Mouse (Mus musculus): ENCODE results near the gene Tspan14. TPM values are rescaled to one million over a fixed set of nuclear protein-coding genes. Genes with fewer than 3 reads are reported as not detected.

The Tspan14 gene
- polyA plus RNA-seq, 1 experiment from 2014 or later, result 90.6 TPM

- Histone ChIP-seq H3K27me3 (ENCODE audit: low read depth, poor library complexity, severe bottlenecking) (peaks cover 18% of the 10 kb centered on the region), H3K4me1 (peaks cover 56% of the 10 kb centered on the region), H3K27ac (replicated peaks) (peak overlapping the region; percentile 96), H3K36me3 (no peaks in the 10 kb centered on the region), H3K9me3 (replicated peaks) (no peaks in the 10 kb centered on the region), H3K4me3 (peak overlapping the region; percentile 91)
- no peak for DNase-seq (ENCODE audit: low spot score)
- 1% methylated on average over 15 of the region's 15 CpGs for WGBS
Measured at GRCm38 (mm10) chr14:40965507-40966356, 875 bp downstream of the Tspan14 start.

GRCm38 (mm10) chr14:40964881-40965280 lies 1.7 kb downstream of the Tspan14 start:
- no peak overlapping the region for H3K27ac ChIP-seq (replicated peaks)
- no peaks in the 10 kb centered on the region for H3K9me3 ChIP-seq (replicated peaks)
- H3K4me3 ChIP-seq, result peak overlapping the region; percentile 91
- H3K36me3 ChIP-seq, result no peaks in the 10 kb centered on the region
- H3K27me3 ChIP-seq (ENCODE audit: low read depth, poor library complexity, severe bottlenecking), result peaks cover 18% of the 10 kb centered on the region
- peaks cover 63% of the 10 kb centered on the region for H3K4me1 ChIP-seq
- no peak for DNase-seq (ENCODE audit: low spot score)

DNA sequence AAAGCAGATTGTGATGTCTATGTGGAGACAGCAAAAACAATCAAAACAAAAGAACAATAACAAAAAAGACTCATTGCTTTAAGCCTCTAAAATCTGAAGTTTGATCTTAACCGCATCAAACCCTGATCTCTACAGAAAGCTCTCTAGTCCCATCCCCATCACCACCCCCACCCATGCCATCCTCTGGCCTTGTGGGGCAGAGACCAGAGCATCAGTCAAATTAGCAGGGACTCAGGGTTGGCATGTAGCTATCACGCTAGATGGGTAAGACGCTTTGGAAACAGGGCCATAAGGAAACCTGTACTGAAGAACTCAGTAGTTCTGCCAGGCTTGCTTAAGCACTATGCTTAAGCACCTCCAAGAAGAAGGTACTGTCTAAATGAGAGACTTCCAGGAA lies 2.4 kb downstream of the Tspan14 start:
- H3K4me1 ChIP-seq, result peaks cover 70% of the 10 kb centered on the region
- no peak for DNase-seq (ENCODE audit: low spot score)
- no peak overlapping the region for H3K27ac ChIP-seq (replicated peaks)
- no peaks in the 10 kb centered on the region for H3K9me3 ChIP-seq (replicated peaks)
- peaks cover 14% of the 10 kb centered on the region for H3K27me3 ChIP-seq (ENCODE audit: low read depth, poor library complexity, severe bottlenecking)
- no peak overlapping the region for H3K4me3 ChIP-seq
- H3K36me3 ChIP-seq, result no peaks in the 10 kb centered on the region
- WGBS, result 94% methylated on average over 3 of the region's 3 CpGs

DNA sequence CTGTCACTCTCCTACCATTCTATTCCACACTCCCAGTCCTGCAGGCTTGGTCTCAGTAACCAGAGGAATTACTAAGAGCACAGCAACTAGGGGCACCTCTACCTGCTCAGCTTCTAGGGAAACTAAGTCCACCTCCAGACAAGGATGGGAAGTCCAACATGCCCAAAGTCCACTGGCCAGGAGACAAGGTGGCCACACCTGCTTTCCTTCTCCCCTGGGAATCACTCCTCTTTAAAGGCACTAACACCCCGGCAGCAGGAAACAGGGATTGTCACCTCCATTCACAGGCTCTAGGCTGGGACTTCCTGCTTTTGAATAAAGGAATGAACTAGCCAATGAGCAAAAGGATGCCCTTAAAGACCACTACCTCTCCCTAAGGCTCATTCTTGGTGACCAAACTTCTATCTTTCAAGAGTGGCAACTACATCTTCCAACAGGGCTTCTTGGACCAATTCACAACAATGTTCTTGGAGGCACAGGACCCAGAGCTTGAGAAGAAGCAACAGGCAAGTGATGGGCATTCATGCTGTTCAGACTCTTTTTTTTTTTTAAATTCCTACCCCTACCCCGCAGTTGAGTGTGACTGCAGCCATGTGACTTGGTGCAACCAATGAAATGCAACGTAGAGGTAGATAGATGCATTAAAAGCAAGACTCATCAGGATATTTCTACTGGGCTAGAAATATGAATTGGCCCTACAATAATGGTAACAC lies 3.0 kb downstream of the Tspan14 start:
- H3K4me3 ChIP-seq, result no peak overlapping the region
- no peaks in the 10 kb centered on the region for H3K36me3 ChIP-seq
- peaks cover 75% of the 10 kb centered on the region for H3K4me1 ChIP-seq
- H3K9me3 ChIP-seq (replicated peaks), result no peaks in the 10 kb centered on the region
- H3K27ac ChIP-seq (replicated peaks), result no peak overlapping the region
- 80% methylated on average over 3 of the region's 3 CpGs for WGBS
- peaks cover 9% of the 10 kb centered on the region for H3K27me3 ChIP-seq (ENCODE audit: low read depth, poor library complexity, severe bottlenecking)
- DNase-seq (ENCODE audit: low spot score), result no peak

- Histone ChIP-seq H3K4me1 (peaks cover 77% of the 10 kb centered on the region), H3K36me3 (no peaks in the 10 kb centered on the region), H3K27ac (replicated peaks) (peak overlapping the region; percentile 39), H3K27me3 (ENCODE audit: low read depth, poor library complexity, severe bottlenecking) (no peaks in the 10 kb centered on the region), H3K9me3 (replicated peaks) (no peaks in the 10 kb centered on the region), H3K4me3 (peak overlapping the region; percentile 5; the same call in 1 of the 2 replicates)
- DNase-seq (ENCODE audit: low spot score), result no peak
- WGBS, result 67% methylated on average over 11 of the region's 11 CpGs
Measured at GRCm38 (mm10) chr14:40962365-40963290, 4.0 kb downstream of the Tspan14 start.

- no peaks in the 10 kb centered on the region for H3K36me3 ChIP-seq
- peaks cover 90% of the 10 kb centered on the region for H3K4me1 ChIP-seq
- peak overlapping the region; percentile 98; the same call in 1 of the 2 replicates for H3K27ac ChIP-seq (replicated peaks)
- no peak for DNase-seq (ENCODE audit: low spot score)
- H3K9me3 ChIP-seq (replicated peaks), result no peaks in the 10 kb centered on the region
- H3K4me3 ChIP-seq, result no peak overlapping the region
- H3K27me3 ChIP-seq (ENCODE audit: low read depth, poor library complexity, severe bottlenecking), result no peaks in the 10 kb centered on the region
- WGBS, result 71% methylated on average over 4 of the region's 4 CpGs
Measured at GRCm38 (mm10) chr14:40960237-40960636, 6.4 kb downstream of the Tspan14 start.

DNA sequence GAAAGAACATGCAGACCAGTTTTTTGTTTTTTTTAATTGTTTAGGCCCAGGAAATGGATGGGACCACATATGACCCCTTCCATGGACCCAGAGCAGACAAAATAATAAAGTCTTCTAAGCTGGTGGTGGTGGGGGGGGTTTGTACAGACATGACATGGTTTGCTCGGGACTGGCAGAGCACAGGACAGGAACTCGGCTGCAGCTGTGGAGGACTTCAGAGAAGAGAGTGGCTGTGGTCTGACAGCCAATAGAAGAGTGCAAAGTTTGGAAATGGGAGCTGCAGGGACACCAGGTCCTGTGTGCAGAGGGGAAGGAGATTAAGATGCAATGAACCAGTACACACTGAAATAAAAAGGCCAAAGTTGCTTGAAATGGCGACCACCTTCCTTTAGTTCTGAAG lies 7.0 kb downstream of the Tspan14 start:
- Histone ChIP-seq H3K4me3 (0 out of 2 replicates have a peak overlapping the region, but pooled peaks have one; percentile 9), H3K27me3 (ENCODE audit: low read depth, poor library complexity, severe bottlenecking) (no peaks in the 10 kb centered on the region), H3K9me3 (replicated peaks) (no peaks in the 10 kb centered on the region), H3K27ac (replicated peaks) (peak overlapping the region; percentile 98), H3K36me3 (no peaks in the 10 kb centered on the region), H3K4me1 (peaks cover 90% of the 10 kb centered on the region)
- no peak for DNase-seq (ENCODE audit: low spot score)
- WGBS, result 49% methylated on average over 3 of the region's 3 CpGs

- no peaks in the 10 kb centered on the region for H3K36me3 ChIP-seq
- H3K4me3 ChIP-seq, result peak overlapping the region; percentile 9; the same call in 1 of the 2 replicates
Measured at GRCm38 (mm10) chr14:40958986-40959381, 7.6 kb downstream of the Tspan14 start.

GRCm38 (mm10) chr14:40958083-40958985 lies 8.3 kb downstream of the Tspan14 start:
- Histone ChIP-seq H3K9me3 (replicated peaks) (no peaks in the 10 kb centered on the region), H3K4me3 (peak overlapping the region; percentile 30; the same call in 1 of the 2 replicates), H3K27ac (replicated peaks) (peak overlapping the region; percentile 98), H3K36me3 (no peaks in the 10 kb centered on the region), H3K4me1 (peaks cover 90% of the 10 kb centered on the region), H3K27me3 (ENCODE audit: low read depth, poor library complexity, severe bottlenecking) (no peaks in the 10 kb centered on the region)
- no peak for DNase-seq (ENCODE audit: low spot score)
- WGBS, result 21% methylated on average over 4 of the region's 4 CpGs

More at GRCm38 (mm10) chr14:40958986-40959381, 7.6 kb downstream of the Tspan14 start:
- H3K9me3 ChIP-seq (replicated peaks), result no peaks in the 10 kb centered on the region
- 30% methylated on average over 2 of the region's 2 CpGs for WGBS
- no peaks in the 10 kb centered on the region for H3K27me3 ChIP-seq (ENCODE audit: low read depth, poor library complexity, severe bottlenecking)
- peaks cover 90% of the 10 kb centered on the region for H3K4me1 ChIP-seq
- peak overlapping the region; percentile 98 for H3K27ac ChIP-seq (replicated peaks)
- no peak for DNase-seq (ENCODE audit: low spot score)

GRCm38 (mm10) chr14:40957607-40958006 lies 9.0 kb downstream of the Tspan14 start:
- Histone ChIP-seq H3K4me3 (peak overlapping the region; percentile 30; the same call in 1 of the 2 replicates), H3K27ac (replicated peaks) (peak overlapping the region; percentile 98), H3K9me3 (replicated peaks) (no peaks in the 10 kb centered on the region), H3K27me3 (ENCODE audit: low read depth, poor library complexity, severe bottlenecking) (no peaks in the 10 kb centered on the region), H3K36me3 (0 out of 2 replicates have a peak, but pooled peaks cover 2% of the 10 kb centered on the region), H3K4me1 (peaks cover 90% of the 10 kb centered on the region)
- no peak for DNase-seq (ENCODE audit: low spot score)
- WGBS, result 37% methylated on average over 3 of the region's 3 CpGs
